Mouse (Mus musculus) E14TG2a.4 (cell line): ENCODE measurements around the gene Gm49405.

Experiments
- CTCF ChIP-seq: conservative IDR thresholded peaks from 2 replicates; pipeline ENCODE4 v1.5.1; 2014; ENCODE audit warnings: low read length
- NANOG ChIP-seq: IDR thresholded peaks from 2 replicates; pipeline ENCODE4 v1.6.1; 2014; ENCODE audit warnings: borderline replicate concordance, low read length, mixed read lengths

GRCm38 (mm10) chr19:4051016-4051415, 50.6 kb downstream of the Gm49405 start:
- peak; percentile 31 for TF ChIP-seq CTCF
- TF ChIP-seq NANOG, result no peak
